Mouse (Mus musculus): ENCODE measurements around the gene C1qa.

C1qa gene

GRCm38 (mm10) chr4:136861806-136862205 is 36.8 kb downstream of the C1qa start:
- DNase-seq (ENCODE audit: low spot score in 2 of 2), result no peak

GRCm38 (mm10) chr4:136860022-136860421 is 38.6 kb downstream of the C1qa start:
- no peak for DNase-seq (ENCODE audit: low spot score in 2 of 2)

GRCm38 (mm10) chr4:136855081-136855480 is 43.5 kb downstream of the C1qa start:
- no peak for DNase-seq (ENCODE audit: low spot score in 2 of 2)

- no peak for DNase-seq (ENCODE audit: low spot score in 2 of 2)
Observed at GRCm38 (mm10) chr4:136852989-136853388, 45.6 kb downstream of the C1qa start.

- DNase-seq (ENCODE audit: low spot score in 2 of 2), result no peak
Observed at GRCm38 (mm10) chr4:136852119-136852518, 46.5 kb downstream of the C1qa start.

- peak in 1 of 2 experiments; percentile 58 for DNase-seq (ENCODE audit: low spot score in 2 of 2)
Observed at GRCm38 (mm10) chr4:136848565-136848964, 50.0 kb downstream of the C1qa start.

GRCm38 (mm10) chr4:136847166-136847565 is 51.4 kb downstream of the C1qa start:
- DNase-seq (ENCODE audit: low spot score in 2 of 2), result no peak

Data from right cerebral cortex, postnatal 36 days (tissue).